Mouse (Mus musculus): ENCODE measurements at regions not wholly inside any gene's neighbourhood (a gene's known extent, or its start where the extent isn't known, plus 50 kb on each side); places are given as distances from the start of the nearest gene placed in this dataset.
A peak's percentile ranks its signal among the peaks of the same experiment; 100 is the strongest.

- DNase-seq (ENCODE audit: low spot score) = no peak
Measured at GRCm38 (mm10) chr13:114523116-114523515, 64.4 kb upstream of the Fst start.

- DNase-seq (ENCODE audit: low spot score) = no peak
Measured at GRCm38 (mm10) chr13:114526856-114527255, 68.1 kb upstream of the Fst start.

GRCm38 (mm10) chr13:114530171-114530774 is 71.5 kb upstream of the Fst start:
- no peak for DNase-seq (ENCODE audit: low spot score)

- DNase-seq (ENCODE audit: low spot score) = no peak
Measured at GRCm38 (mm10) chr13:114531780-114532179, 73.0 kb upstream of the Fst start.

- DNase-seq (ENCODE audit: low spot score) = no peak
Measured at GRCm38 (mm10) chr13:114532393-114533097, 73.8 kb upstream of the Fst start.

GRCm38 (mm10) chr13:114534591-114534990 is 75.8 kb upstream of the Fst start:
- DNase-seq (ENCODE audit: low spot score) = no peak

GRCm38 (mm10) chr13:114535721-114536120 is 77.0 kb upstream of the Fst start:
- DNase-seq (ENCODE audit: low spot score) = no peak

- DNase-seq (ENCODE audit: low spot score) = no peak
Measured at GRCm38 (mm10) chr13:114571731-114572130, 113.0 kb upstream of the Fst start.

- no peak for DNase-seq (ENCODE audit: low spot score)
Measured at GRCm38 (mm10) chr13:114584566-114584965, 125.8 kb upstream of the Fst start.

- no peak for DNase-seq (ENCODE audit: low spot score)
Measured at GRCm38 (mm10) chr13:114587621-114588020, 128.9 kb upstream of the Fst start.

- no peak for DNase-seq (ENCODE audit: low spot score)
Measured at GRCm38 (mm10) chr13:114603341-114603740, 144.6 kb upstream of the Fst start.

GRCm38 (mm10) chr13:114604037-114604694 is 145.4 kb upstream of the Fst start:
- no peak for DNase-seq (ENCODE audit: low spot score)

- DNase-seq (ENCODE audit: low spot score) = no peak
Measured at GRCm38 (mm10) chr13:114613909-114614308, 155.2 kb upstream of the Fst start.

GRCm38 (mm10) chr13:114619416-114619815 is 160.7 kb upstream of the Fst start:
- DNase-seq (ENCODE audit: low spot score) = no peak

GRCm38 (mm10) chr13:114636731-114637130 is 178.0 kb upstream of the Fst start:
- DNase-seq (ENCODE audit: low spot score) = peak; percentile 44

- no peak for DNase-seq (ENCODE audit: low spot score)
Measured at GRCm38 (mm10) chr13:114639531-114639930, 178.5 kb upstream of the Mocs2 start.

- DNase-seq (ENCODE audit: low spot score) = no peak
Measured at GRCm38 (mm10) chr13:114641688-114642390, 176.2 kb upstream of the Mocs2 start.

GRCm38 (mm10) chr13:114642901-114643491 is 175.0 kb upstream of the Mocs2 start:
- DNase-seq (ENCODE audit: low spot score) = no peak

GRCm38 (mm10) chr13:114643521-114643920 is 174.5 kb upstream of the Mocs2 start:
- no peak for DNase-seq (ENCODE audit: low spot score)

- DNase-seq (ENCODE audit: low spot score) = no peak
Measured at GRCm38 (mm10) chr13:114654267-114654666, 163.8 kb upstream of the Mocs2 start.

GRCm38 (mm10) chr13:114654953-114655586 is 163.0 kb upstream of the Mocs2 start:
- no peak for DNase-seq (ENCODE audit: low spot score)

GRCm38 (mm10) chr13:114672411-114672810 is 145.6 kb upstream of the Mocs2 start:
- DNase-seq (ENCODE audit: low spot score) = no peak

All from urinary bladder, postnatal 14 days (tissue).